Mouse (Mus musculus) thymus, postnatal 36 days (tissue): ENCODE results near the gene Prkch.
A peak's percentile ranks its signal among the peaks of the same experiment; 100 is the strongest.

Experiments used
- DNase-seq, 2 experiments: peaks; one replicate each; pipeline ENCODE4 v3.0.0; 2022; ENCODE audit warnings: mixed read lengths in 2 of 2

Prkch gene

GRCm38 (mm10) chr12:73583318-73583717 is 1.3 kb upstream of the Prkch start:
- DNase-seq = no peak

- DNase-seq = no peak
Observed at GRCm38 (mm10) chr12:73583813-73584609, 585 bp upstream of the Prkch start.

DNA sequence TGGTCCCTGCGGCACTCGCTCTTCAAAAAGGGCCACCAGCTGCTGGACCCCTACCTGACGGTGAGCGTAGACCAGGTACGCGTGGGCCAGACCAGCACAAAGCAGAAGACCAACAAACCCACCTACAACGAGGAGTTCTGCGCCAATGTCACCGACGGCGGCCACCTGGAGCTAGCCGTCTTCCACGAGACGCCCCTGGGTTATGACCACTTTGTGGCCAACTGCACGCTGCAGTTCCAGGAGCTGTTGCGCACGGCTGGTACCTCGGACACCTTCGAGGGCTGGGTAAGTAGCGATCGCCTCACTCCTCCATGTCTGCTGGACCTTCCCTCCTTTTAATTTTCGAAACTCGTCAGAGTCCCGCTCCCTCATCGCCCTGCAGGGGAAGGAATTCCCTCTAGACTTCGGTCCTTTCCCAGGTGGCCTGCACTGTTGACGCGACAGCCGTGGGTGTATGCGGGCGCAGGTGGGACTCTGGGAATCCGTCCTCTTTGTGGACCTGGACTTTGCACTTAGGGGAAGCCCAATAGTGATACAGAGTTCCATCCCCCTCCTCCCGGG is 725 bp downstream of the Prkch start:
- DNase-seq = peak; percentile 47 to 57

GRCm38 (mm10) chr12:73585850-73586249 is 1.3 kb downstream of the Prkch start:
- no peak for DNase-seq

GRCm38 (mm10) chr12:73587262-73587661 is 2.7 kb downstream of the Prkch start:
- no peak for DNase-seq

GRCm38 (mm10) chr12:73590627-73591276 is 6.2 kb downstream of the Prkch start:
- no peak for DNase-seq

- DNase-seq = no peak
Observed at GRCm38 (mm10) chr12:73591625-73592024, 7.0 kb downstream of the Prkch start.

GRCm38 (mm10) chr12:73593021-73593798 is 8.6 kb downstream of the Prkch start:
- peak; percentile 64 to 72 for DNase-seq

DNA sequence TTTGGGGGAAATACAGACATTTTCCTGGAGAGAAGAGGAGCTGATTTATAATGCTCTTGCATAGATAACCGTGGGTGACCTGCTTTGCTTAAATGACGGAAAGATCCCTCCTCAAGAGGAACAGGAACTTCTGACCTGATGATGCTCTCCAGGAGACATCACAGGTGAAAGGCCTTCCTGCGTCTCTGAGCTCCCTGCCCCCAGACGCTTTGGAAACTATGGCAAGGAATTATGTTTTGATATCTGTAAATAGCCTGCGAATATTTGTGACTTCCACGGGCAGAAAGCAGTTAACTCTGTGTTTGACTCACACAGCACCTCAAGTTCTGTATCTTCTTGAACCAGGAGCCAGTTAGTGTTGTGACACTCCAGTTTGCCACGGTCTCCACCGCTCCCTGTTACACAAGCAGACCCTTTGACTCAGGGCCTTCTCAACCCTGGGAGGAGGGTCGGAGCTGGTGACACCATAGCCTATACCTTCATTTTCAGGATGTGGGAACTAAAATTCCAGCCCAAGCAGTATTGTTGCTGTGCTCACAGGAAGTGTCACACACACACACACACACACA is 9.7 kb downstream of the Prkch start:
- no peak for DNase-seq

- DNase-seq = no peak
Observed at GRCm38 (mm10) chr12:73595226-73595625, 10.6 kb downstream of the Prkch start.

DNA sequence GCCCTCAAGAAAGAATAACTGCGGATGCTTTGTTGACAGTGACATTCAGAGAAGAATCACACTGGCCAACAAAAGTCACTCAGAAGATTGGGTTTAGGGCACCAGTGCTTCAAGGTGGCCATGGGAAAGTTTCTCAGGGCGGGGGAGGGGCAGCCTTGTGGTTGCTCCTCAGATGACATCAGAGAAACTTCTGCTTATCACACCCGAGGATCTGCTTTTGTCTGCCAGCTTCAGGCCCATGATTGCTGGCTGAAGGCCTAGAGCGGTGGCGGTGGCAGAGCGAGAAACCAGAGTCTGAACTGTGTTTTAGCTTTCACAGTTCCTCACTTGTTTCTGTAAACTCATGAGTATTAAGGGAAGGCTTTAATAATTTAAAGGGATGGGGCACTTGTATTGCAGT is 13.6 kb downstream of the Prkch start:
- peak; percentile 81 to 85 for DNase-seq

DNA sequence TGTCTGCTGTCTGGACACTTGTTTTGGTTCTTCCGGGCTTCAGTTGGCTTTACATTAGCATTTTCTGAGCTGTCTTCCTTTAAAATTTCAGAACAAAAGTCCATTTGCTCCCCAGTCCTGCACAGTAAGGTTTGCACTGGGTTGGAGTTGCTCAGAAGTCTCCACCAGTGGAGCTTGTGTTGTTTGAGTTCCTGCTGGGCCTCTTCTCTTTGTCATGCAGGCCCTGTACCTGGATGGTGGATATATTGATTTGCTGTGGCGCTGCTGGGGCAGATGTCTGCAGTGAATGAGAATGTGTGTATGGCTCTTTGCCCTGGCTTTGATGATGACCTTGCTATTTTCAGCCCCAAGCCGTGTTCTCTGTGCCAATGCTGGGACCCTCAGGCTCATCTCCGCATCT is 15.9 kb downstream of the Prkch start:
- DNase-seq = no peak

DNA sequence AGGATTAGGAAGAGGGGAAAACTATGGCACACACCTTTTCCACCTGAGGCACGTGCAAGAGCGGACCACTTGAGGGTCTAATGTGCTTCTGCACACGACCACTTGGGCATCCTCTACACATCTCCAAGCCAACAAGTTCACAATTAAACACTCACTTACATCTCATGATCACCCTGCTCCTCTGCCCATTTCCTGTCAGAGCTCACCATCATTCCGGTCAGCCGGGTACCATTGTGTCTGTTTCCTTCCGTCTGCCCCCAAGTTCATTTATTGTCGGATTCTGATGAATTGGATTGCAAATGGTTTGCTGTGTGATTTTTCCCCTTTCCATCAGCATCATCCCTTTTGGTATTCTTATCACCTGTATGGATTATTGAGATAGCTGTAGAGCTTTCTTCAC is 18.4 kb downstream of the Prkch start:
- no peak for DNase-seq

GRCm38 (mm10) chr12:73603653-73604052 is 19.1 kb downstream of the Prkch start:
- DNase-seq = no peak

DNA sequence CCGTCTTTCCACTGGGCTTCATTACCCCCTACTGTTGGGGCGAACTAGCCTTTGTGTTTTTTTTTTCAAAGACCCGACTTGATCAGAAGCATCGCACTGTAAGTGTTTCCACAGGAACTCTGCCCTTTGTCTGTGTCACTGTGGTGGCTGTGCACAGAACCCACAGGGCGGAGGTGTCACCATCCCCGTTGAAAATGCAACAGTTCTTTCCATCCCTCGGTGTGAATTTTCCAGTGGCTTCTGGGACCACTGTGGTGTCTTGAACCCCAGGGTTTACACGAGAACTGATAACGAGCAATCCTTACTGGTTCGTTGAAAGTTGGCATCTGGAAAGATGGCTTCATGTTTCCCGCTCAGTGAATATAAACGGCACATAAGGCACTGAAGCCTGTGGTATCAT is 20.2 kb downstream of the Prkch start:
- DNase-seq = peak; percentile 66 to 80

GRCm38 (mm10) chr12:73605174-73605573 is 20.6 kb downstream of the Prkch start:
- DNase-seq = no peak

- DNase-seq = no peak
Observed at GRCm38 (mm10) chr12:73607381-73608064, 22.9 kb downstream of the Prkch start.

GRCm38 (mm10) chr12:73608065-73608397 is 23.4 kb downstream of the Prkch start:
- peak in 1 of 2 experiments; percentile 51 for DNase-seq

DNA sequence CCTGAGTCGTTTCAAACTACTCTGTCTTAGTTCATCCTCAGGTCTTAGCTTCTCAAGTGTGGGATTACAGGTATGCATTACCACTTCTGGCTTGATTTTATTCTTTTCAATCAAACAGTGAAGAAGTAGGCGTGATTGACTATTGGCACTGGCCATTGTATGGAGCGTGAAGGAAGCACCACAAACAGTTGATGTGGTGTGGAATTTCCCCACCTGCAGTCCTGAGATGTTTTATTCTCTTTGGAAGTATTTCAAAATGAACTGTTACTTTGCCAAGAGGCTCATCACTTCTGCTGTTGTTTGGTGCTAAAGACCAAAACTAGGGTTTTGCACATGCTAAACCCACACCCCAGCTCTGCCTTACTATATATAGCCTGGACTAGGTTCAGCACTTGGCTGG is 24.7 kb downstream of the Prkch start:
- DNase-seq = no peak

DNA sequence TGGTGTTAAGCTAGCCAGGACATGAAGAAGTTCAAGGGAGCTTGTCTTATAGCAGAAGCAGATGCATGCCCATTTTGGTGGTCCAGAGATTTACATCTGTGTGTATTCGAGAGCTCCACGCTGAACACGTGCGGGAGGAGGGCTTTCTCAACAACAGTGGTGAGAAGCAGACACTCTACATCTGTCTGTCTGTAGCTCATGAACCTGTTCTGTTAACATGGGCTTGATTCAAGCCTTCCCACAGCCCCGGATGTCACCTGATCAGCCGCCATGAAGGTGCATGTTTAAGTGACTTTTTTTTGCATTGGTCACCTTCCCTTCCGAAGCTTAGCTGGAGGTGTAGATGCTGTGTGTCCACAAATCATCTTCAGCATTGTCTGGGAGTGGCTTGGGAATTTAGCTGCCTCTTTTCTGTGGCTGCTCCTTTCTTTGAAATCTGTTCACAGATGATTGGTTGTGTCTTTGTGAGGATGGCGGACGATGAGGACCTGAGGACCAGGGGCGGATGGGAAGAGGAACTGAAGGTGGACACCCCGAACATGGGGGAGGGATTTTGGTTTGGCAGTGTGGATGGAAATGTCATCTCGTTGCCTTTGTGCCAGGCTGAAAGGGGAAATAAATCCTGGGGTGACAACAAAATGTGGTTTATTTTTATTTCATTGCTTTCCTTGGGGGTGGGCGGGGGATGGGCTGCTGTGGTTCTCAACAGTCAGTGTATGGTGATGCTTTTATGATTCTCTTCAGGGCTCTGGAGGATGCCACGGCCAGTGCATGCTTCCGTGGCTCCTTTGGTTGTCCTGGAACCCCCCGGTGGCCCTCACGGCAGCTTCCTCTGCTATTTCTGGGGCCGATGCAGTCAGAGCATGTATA is 25.3 kb downstream of the Prkch start:
- peak in 1 of 2 experiments; percentile 59 for DNase-seq

- DNase-seq = peak in 1 of 2 experiments; percentile 39
Observed at GRCm38 (mm10) chr12:73610831-73611370, 26.3 kb downstream of the Prkch start.
